Mouse (Mus musculus): ENCODE measurements at regions not wholly inside any gene's neighbourhood (a gene's known extent, or its start where the extent isn't known, plus 50 kb on each side); places are given as distances from the start of the nearest gene placed in this dataset.

GRCm38 (mm10) chr2:92687702-92688101 lies 88.2 kb downstream of the Chst1 start:
- 37% methylated on average over 1 of the region's 1 CpGs for WGBS
- no peak overlapping the region for H3K27ac ChIP-seq
- no peaks in the 10 kb centered on the region for H3K27me3 ChIP-seq

GRCm38 (mm10) chr2:92689203-92689602 lies 89.7 kb downstream of the Chst1 start:
- ATAC-seq (ENCODE audit: insufficient number of reproducible peaks, low FRiP score, low TSS enrichment, low read depth), result no peak
- Histone ChIP-seq H3K4me1 (no peaks in the 10 kb centered on the region), H3K4me2 (no peak overlapping the region), H3K36me3 (no peaks in the 10 kb centered on the region), H3K4me3 (no peak overlapping the region), H3K9ac (no peak overlapping the region), H3K27me3 (no peaks in the 10 kb centered on the region), H3K9me3 (no peaks in the 10 kb centered on the region), H3K27ac (no peak overlapping the region)
- 58% methylated on average over 2 of the region's 2 CpGs for WGBS

More at GRCm38 (mm10) chr2:92687702-92688101, 88.2 kb downstream of the Chst1 start:
- Histone ChIP-seq H3K4me2 (no peak overlapping the region), H3K9me3 (no peaks in the 10 kb centered on the region), H3K9ac (no peak overlapping the region), H3K4me3 (no peak overlapping the region), H3K36me3 (no peaks in the 10 kb centered on the region), H3K4me1 (no peaks in the 10 kb centered on the region)
- ATAC-seq (ENCODE audit: insufficient number of reproducible peaks, low FRiP score, low TSS enrichment, low read depth), result no peak

GRCm38 (mm10) chr2:92690304-92690703 lies 90.8 kb downstream of the Chst1 start:
- Histone ChIP-seq H3K27me3 (no peaks in the 10 kb centered on the region), H3K27ac (no peak overlapping the region), H3K36me3 (no peaks in the 10 kb centered on the region), H3K4me3 (no peak overlapping the region), H3K4me1 (no peaks in the 10 kb centered on the region), H3K4me2 (no peak overlapping the region), H3K9ac (no peak overlapping the region), H3K9me3 (no peaks in the 10 kb centered on the region)
- 66% methylated on average over 2 of the region's 2 CpGs for WGBS
- no peak for ATAC-seq (ENCODE audit: insufficient number of reproducible peaks, low FRiP score, low TSS enrichment, low read depth)

GRCm38 (mm10) chr2:92691438-92691837 lies 91.9 kb downstream of the Chst1 start:
- 59% methylated on average over 2 of the region's 2 CpGs for WGBS
- H3K9ac ChIP-seq, result no peak overlapping the region
- ATAC-seq (ENCODE audit: insufficient number of reproducible peaks, low FRiP score, low TSS enrichment, low read depth), result no peak
- no peak overlapping the region for H3K4me2 ChIP-seq
- H3K9me3 ChIP-seq, result no peaks in the 10 kb centered on the region
- no peaks in the 10 kb centered on the region for H3K27me3 ChIP-seq
- no peaks in the 10 kb centered on the region for H3K36me3 ChIP-seq
- no peaks in the 10 kb centered on the region for H3K4me1 ChIP-seq
- no peak overlapping the region for H3K27ac ChIP-seq
- no peak overlapping the region for H3K4me3 ChIP-seq

GRCm38 (mm10) chr2:92692623-92693022 lies 93.1 kb downstream of the Chst1 start:
- H3K4me1 ChIP-seq, result no peaks in the 10 kb centered on the region
- no peak overlapping the region for H3K4me3 ChIP-seq
- H3K9ac ChIP-seq, result no peak overlapping the region
- ATAC-seq (ENCODE audit: insufficient number of reproducible peaks, low FRiP score, low TSS enrichment, low read depth), result no peak
- no peaks in the 10 kb centered on the region for H3K27me3 ChIP-seq
- WGBS, result 71% methylated on average over 1 of the region's 1 CpGs
- H3K27ac ChIP-seq, result no peak overlapping the region
- H3K4me2 ChIP-seq, result no peak overlapping the region
- H3K36me3 ChIP-seq, result no peaks in the 10 kb centered on the region
- H3K9me3 ChIP-seq, result no peaks in the 10 kb centered on the region

GRCm38 (mm10) chr2:92693024-92693423 lies 93.5 kb downstream of the Chst1 start:
- Histone ChIP-seq H3K4me3 (no peak overlapping the region), H3K9me3 (no peaks in the 10 kb centered on the region), H3K9ac (no peak overlapping the region), H3K27ac (no peak overlapping the region), H3K36me3 (no peaks in the 10 kb centered on the region), H3K4me2 (no peak overlapping the region), H3K4me1 (no peaks in the 10 kb centered on the region), H3K27me3 (no peaks in the 10 kb centered on the region)
- no peak for ATAC-seq (ENCODE audit: insufficient number of reproducible peaks, low FRiP score, low TSS enrichment, low read depth)

- no peak for ATAC-seq (ENCODE audit: insufficient number of reproducible peaks, low FRiP score, low TSS enrichment, low read depth)
- no peak overlapping the region for H3K4me2 ChIP-seq
- WGBS, result 75% methylated on average over 2 of the region's 2 CpGs
Measured at GRCm38 (mm10) chr2:92694797-92695196, 95.3 kb downstream of the Chst1 start.

GRCm38 (mm10) chr2:92695869-92696268 lies 96.4 kb downstream of the Chst1 start:
- ATAC-seq (ENCODE audit: insufficient number of reproducible peaks, low FRiP score, low TSS enrichment, low read depth), result no peak
- no peak overlapping the region for H3K4me2 ChIP-seq
- H3K36me3 ChIP-seq, result no peaks in the 10 kb centered on the region
- no peak overlapping the region for H3K4me3 ChIP-seq
- no peaks in the 10 kb centered on the region for H3K27me3 ChIP-seq
- H3K9me3 ChIP-seq, result no peaks in the 10 kb centered on the region
- no peaks in the 10 kb centered on the region for H3K4me1 ChIP-seq
- no peak overlapping the region for H3K27ac ChIP-seq
- WGBS, result 34% methylated on average over 3 of the region's 3 CpGs
- H3K9ac ChIP-seq, result no peak overlapping the region

More at GRCm38 (mm10) chr2:92694797-92695196, 95.3 kb downstream of the Chst1 start:
- Histone ChIP-seq H3K9me3 (no peaks in the 10 kb centered on the region), H3K36me3 (no peaks in the 10 kb centered on the region), H3K9ac (no peak overlapping the region), H3K27ac (no peak overlapping the region), H3K4me1 (no peaks in the 10 kb centered on the region), H3K27me3 (no peaks in the 10 kb centered on the region), H3K4me3 (no peak overlapping the region)

- no peak overlapping the region for H3K9ac ChIP-seq
- no peak for ATAC-seq (ENCODE audit: insufficient number of reproducible peaks, low FRiP score, low TSS enrichment, low read depth)
- no peak overlapping the region for H3K4me3 ChIP-seq
- H3K27me3 ChIP-seq, result no peaks in the 10 kb centered on the region
- no peak overlapping the region for H3K27ac ChIP-seq
- H3K4me2 ChIP-seq, result no peak overlapping the region
- no peaks in the 10 kb centered on the region for H3K9me3 ChIP-seq
- H3K36me3 ChIP-seq, result no peaks in the 10 kb centered on the region
- H3K4me1 ChIP-seq, result no peaks in the 10 kb centered on the region
- 77% methylated on average over 5 of the region's 5 CpGs for WGBS
Measured at GRCm38 (mm10) chr2:92697721-92698120, 98.2 kb downstream of the Chst1 start.

GRCm38 (mm10) chr2:92699360-92699759 lies 99.9 kb downstream of the Chst1 start:
- no peak for ATAC-seq (ENCODE audit: insufficient number of reproducible peaks, low FRiP score, low TSS enrichment, low read depth)
- Histone ChIP-seq H3K9me3 (no peaks in the 10 kb centered on the region), H3K27ac (no peak overlapping the region), H3K4me2 (no peak overlapping the region), H3K9ac (no peak overlapping the region), H3K4me1 (no peaks in the 10 kb centered on the region), H3K36me3 (no peaks in the 10 kb centered on the region), H3K27me3 (no peaks in the 10 kb centered on the region), H3K4me3 (no peak overlapping the region)
- 68% methylated on average over 6 of the region's 6 CpGs for WGBS

- 41% methylated on average over 3 of the region's 3 CpGs for WGBS
- Histone ChIP-seq H3K36me3 (no peaks in the 10 kb centered on the region), H3K27ac (no peak overlapping the region), H3K9me3 (no peaks in the 10 kb centered on the region), H3K9ac (no peak overlapping the region), H3K4me2 (no peak overlapping the region), H3K4me1 (no peaks in the 10 kb centered on the region), H3K27me3 (no peaks in the 10 kb centered on the region), H3K4me3 (no peak overlapping the region)
- no peak for ATAC-seq (ENCODE audit: insufficient number of reproducible peaks, low FRiP score, low TSS enrichment, low read depth)
Measured at GRCm38 (mm10) chr2:92704035-92704434, 104.5 kb downstream of the Chst1 start.

GRCm38 (mm10) chr2:92709668-92710067 lies 110.2 kb downstream of the Chst1 start:
- Histone ChIP-seq H3K4me3 (no peak overlapping the region), H3K27me3 (no peaks in the 10 kb centered on the region), H3K9me3 (no peaks in the 10 kb centered on the region), H3K36me3 (no peaks in the 10 kb centered on the region), H3K9ac (no peak overlapping the region), H3K4me1 (peaks cover 6% of the 10 kb centered on the region; the same call in 1 of the 2 replicates), H3K4me2 (no peak overlapping the region), H3K27ac (no peak overlapping the region)
- WGBS, result 79% methylated on average over 3 of the region's 3 CpGs
- no peak for ATAC-seq (ENCODE audit: insufficient number of reproducible peaks, low FRiP score, low TSS enrichment, low read depth)

GRCm38 (mm10) chr2:92711122-92711777 lies 111.7 kb downstream of the Chst1 start:
- Histone ChIP-seq H3K36me3 (no peaks in the 10 kb centered on the region), H3K4me2 (0 out of 2 replicates have a peak overlapping the region, but pooled peaks have one; percentile 20), H3K4me1 (peaks cover 6% of the 10 kb centered on the region; the same call in 1 of the 2 replicates), H3K9ac (no peak overlapping the region), H3K4me3 (0 out of 2 replicates have a peak overlapping the region, but pooled peaks have one; percentile 8), H3K27ac (no peak overlapping the region), H3K27me3 (no peaks in the 10 kb centered on the region), H3K9me3 (no peaks in the 10 kb centered on the region)
- WGBS, result 29% methylated on average over 15 of the region's 15 CpGs
- no peak for ATAC-seq (ENCODE audit: insufficient number of reproducible peaks, low FRiP score, low TSS enrichment, low read depth)

Data from limb, embryonic 15.5 days (tissue).